Mouse (Mus musculus) liver, adult 2 months (tissue): Measurements from ENCODE around the gene Traf5.

Experiments
- CTCF ChIP-seq: fragments of 200-500 bp; IDR thresholded peaks from 2 replicates; pipeline ENCODE4 v1.5.1; 2011; ENCODE audit warnings: low read depth, low read length, control low read depth
- POLR2A ChIP-seq: fragments of 200-500 bp; IDR thresholded peaks from 2 replicates; pipeline ENCODE4 v1.6.1; 2011; ENCODE audit warnings: low read length, control low read depth; ENCODE audit not compliant: insufficient read depth; ENCODE audit errors: extremely low read depth

- TF ChIP-seq POLR2A (no peak), CTCF (no peak)
Measured at GRCm38 (mm10) chr1:192082646-192083045, 9.7 kb downstream of the Traf5 start.
